Mouse (Mus musculus) kidney, adult 9 months (tissue): Measurements from ENCODE around the gene Hcn4.
A peak's percentile ranks its signal among the peaks of the same experiment; 100 is the strongest.

Experiments
- DNase-seq: peaks from one replicate; pipeline ENCODE4 v3.0.0; 2022

Hcn4 gene

GRCm38 (mm10) chr9:58849576-58850315, 26.5 kb downstream of the Hcn4 start:
- no peak for DNase-seq

GRCm38 (mm10) chr9:58854931-58855330, 31.7 kb downstream of the Hcn4 start:
- DNase-seq: no peak

GRCm38 (mm10) chr9:58859080-58859635, 35.9 kb downstream of the Hcn4 start:
- no peak for DNase-seq

- DNase-seq: no peak
Observed at GRCm38 (mm10) chr9:58863826-58864225, 40.6 kb downstream of the Hcn4 start.

- no peak for DNase-seq
Observed at GRCm38 (mm10) chr9:58871141-58871540, 47.9 kb downstream of the Hcn4 start.

GRCm38 (mm10) chr9:58873541-58874324, 50.5 kb downstream of the Hcn4 start:
- peak; percentile 73 for DNase-seq

- no peak for DNase-seq
Observed at GRCm38 (mm10) chr9:58874354-58874753, 51.1 kb downstream of the Hcn4 start.

GRCm38 (mm10) chr9:58875439-58875838, 52.2 kb downstream of the Hcn4 start:
- DNase-seq: no peak

GRCm38 (mm10) chr9:58876946-58877625, 53.9 kb downstream of the Hcn4 start:
- no peak for DNase-seq

- DNase-seq: no peak
Observed at GRCm38 (mm10) chr9:58879836-58880235, 56.6 kb downstream of the Hcn4 start.

- peak; percentile 44 for DNase-seq
Observed at GRCm38 (mm10) chr9:58882686-58883085, 59.5 kb downstream of the Hcn4 start.

- no peak for DNase-seq
Observed at GRCm38 (mm10) chr9:58889782-58890448, 66.7 kb downstream of the Hcn4 start.

- no peak for DNase-seq
Observed at GRCm38 (mm10) chr9:58890893-58891292, 67.7 kb downstream of the Hcn4 start.

GRCm38 (mm10) chr9:58891840-58892640, 68.8 kb downstream of the Hcn4 start:
- DNase-seq: no peak

GRCm38 (mm10) chr9:58899602-58900001, 76.4 kb downstream of the Hcn4 start:
- no peak for DNase-seq

GRCm38 (mm10) chr9:58902869-58903585, 79.8 kb downstream of the Hcn4 start:
- DNase-seq: peak; percentile 52
